Mouse (Mus musculus): ENCODE measurements around the gene Sgip1.

Gene Sgip1

GRCm38 (mm10) chr4:102900166-102900565 lies 159.1 kb downstream of the Sgip1 start:
- no peak for DNase-seq

- DNase-seq = no peak
Measured at GRCm38 (mm10) chr4:102907843-102908427, 166.8 kb downstream of the Sgip1 start.

GRCm38 (mm10) chr4:102910191-102910590 lies 169.1 kb downstream of the Sgip1 start:
- DNase-seq = no peak

DNA sequence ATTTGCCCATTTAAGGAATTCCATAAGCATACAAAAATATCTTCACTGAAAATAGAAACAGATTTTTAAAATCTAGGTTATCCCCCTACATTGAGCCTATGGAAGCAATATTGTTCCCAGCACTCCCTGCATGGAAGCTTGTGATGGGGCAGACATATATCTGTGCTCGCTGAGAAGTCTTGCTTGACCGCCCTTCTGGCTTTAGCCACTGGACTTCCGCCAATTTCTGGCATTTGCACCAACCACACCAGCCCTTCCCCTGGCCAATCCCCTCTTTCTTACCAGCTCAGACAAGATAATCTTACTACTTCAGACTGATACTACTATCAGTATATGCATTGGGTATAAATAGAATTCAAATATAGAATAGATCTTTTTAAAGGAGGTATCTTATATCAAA lies 172.1 kb downstream of the Sgip1 start:
- DNase-seq = no peak

- DNase-seq = no peak
Measured at GRCm38 (mm10) chr4:102913700-102914327, 172.7 kb downstream of the Sgip1 start.

DNA sequence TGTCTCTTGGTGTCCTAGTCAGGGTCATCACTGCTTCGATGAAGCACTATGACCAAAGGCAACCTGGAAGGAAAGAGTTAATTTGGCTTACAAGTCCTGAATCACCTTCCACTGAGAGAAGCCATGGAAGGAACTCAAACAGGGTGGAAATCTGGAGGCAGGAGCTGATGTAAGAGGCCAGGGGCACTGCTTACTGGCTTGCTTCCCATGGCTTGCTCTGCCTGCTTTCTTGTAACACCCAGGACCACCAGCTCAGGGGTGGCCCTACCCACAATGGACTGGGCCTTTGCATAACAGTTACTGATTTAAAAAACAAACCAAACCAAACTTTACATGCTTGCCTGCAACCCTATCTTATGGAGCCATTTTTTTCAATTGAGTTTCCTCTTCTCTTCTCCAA lies 177.1 kb downstream of the Sgip1 start:
- DNase-seq = no peak

DNA sequence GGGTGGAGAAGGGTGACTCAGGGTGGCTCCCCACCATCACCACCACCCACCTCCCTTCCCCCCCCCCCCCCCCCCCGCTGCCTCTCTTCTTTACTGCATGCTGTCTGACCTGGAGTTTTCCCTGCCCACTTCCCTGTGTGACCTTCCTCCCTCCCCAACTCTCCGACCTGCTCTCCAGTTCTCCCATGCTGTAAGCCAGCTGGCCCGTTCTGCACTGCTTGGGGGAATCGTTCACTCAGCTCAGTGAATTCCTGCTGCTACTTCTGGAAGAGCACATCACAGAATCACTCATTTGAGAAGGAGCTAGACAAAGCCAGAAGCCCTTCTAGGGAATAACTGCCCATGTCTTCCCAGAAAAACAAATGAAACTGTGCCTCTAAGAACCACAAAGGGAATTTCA lies 188.4 kb downstream of the Sgip1 start:
- DNase-seq = no peak

- DNase-seq = no peak
Measured at GRCm38 (mm10) chr4:102930679-102931078, 189.6 kb downstream of the Sgip1 start.

DNA sequence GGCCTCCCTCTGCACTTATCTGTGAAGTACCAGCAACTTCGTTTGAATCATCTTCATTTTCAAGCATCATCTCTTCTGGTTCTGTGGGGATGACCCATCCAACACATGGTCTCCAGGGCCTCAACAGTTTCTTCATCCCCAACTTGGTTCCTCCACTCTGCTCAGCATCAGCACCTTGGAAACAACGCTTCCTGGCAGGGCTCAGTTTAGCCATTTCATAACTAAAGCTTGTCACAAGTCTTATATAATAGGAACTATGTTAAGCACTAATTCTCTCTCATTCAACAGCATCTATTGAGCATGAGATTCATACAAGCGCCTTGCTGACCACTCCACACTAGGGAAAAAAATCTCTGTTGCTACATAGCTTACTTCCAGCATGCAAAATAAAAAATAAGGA lies 199.2 kb downstream of the Sgip1 start:
- DNase-seq = no peak

GRCm38 (mm10) chr4:102940738-102941137 lies 199.6 kb downstream of the Sgip1 start:
- DNase-seq = no peak

DNA sequence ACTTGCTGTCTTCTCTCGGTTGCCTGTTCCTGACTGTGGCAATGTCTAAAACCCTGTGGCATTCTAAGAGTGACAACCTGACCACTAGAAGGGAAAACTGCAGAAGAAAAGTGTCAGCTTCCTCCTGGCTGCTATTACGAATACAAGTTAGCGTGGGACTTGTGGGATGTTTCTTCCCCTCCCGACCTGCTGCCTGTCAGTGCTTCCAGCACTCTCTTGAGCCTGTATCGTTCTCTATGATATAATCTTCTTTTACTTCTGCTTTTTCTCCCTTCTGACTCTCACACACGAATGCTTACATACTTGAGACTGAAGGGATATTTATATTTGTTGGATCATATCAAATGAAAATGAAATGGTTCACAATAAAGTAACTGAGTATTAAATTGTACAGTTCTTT lies 203.2 kb downstream of the Sgip1 start:
- no peak for DNase-seq

DNA sequence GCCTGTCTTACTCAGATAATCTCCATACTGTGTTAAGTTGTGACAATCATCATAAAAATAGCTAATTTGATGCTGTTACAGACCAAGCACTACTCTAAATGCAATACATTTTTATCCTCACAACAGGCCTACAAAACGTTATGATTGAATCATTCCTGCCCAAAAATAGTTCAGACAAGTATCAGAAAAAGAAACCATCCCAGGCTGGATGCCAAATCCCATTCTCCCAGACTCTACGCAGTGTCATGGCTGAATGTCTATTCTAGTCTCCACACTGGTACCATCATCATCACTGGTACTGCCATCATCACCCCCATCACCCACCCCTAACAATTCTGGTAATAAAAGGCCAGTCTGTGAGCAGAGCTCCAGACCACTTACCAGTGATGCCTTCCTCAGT lies 211.4 kb downstream of the Sgip1 start:
- no peak for DNase-seq

GRCm38 (mm10) chr4:102955294-102955956 lies 214.3 kb downstream of the Sgip1 start:
- DNase-seq = no peak

DNA sequence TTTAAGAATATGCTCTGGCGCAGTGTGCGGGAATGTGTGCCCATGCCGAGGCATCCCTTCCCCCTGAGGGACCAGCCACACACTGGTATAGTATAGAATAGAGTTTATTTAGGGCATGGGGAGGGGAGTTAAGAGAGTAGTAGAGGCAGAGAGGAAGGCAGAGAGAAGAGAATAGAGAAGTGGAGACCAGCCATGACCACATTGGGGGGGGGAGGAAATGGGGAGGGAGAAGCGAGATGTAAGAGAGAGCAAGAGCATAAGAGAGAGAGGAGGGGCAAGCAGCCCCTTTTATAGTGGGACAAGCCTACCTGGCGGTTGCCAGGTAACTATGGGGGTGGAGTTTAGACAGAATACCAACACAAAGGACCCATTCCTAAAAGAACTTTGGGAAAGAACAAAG lies 218.3 kb downstream of the Sgip1 start:
- no peak for DNase-seq

GRCm38 (mm10) chr4:102964174-102964573 lies 223.1 kb downstream of the Sgip1 start:
- DNase-seq = no peak

DNA sequence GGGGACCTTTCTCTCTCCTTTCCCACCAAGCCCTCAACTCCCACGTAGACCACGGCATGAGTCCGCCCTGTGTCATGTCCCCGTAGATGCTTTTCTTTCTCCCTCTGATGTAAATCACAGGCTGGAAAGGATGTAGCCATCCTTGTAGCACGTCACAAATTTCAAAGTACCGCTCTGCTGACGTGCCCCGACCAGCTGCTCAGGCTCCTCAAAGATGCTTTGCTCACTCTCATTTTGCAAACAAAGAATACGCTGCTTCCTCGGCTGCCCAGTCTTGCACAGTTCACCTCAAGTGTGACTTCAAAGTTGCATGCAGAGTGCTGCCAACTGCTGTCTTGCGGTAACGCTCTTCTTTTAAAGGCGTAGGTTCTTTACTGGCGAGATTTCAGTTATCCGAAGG lies 226.7 kb downstream of the Sgip1 start:
- DNase-seq = no peak

- DNase-seq = no peak
Measured at GRCm38 (mm10) chr4:102969599-102969998, 228.5 kb downstream of the Sgip1 start.

DNA sequence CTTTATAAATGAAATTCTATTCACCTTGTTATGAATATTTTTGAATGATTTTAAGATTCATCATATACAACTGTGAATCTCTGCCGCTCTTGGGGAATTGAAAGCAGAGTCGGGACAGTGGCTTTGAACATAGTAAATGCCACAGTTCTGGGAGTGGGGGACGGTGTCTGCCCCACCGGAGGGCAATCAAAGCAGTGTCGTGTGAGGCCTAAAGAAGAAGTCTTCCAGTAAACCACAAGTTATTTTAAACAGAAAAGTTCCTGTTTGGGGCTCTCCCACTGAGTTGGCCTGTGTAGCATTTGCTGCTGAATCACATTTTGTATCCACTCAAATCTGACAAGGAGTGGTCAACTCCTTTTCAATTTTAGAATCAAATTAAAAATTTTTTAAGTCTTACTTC lies 230.1 kb downstream of the Sgip1 start:
- DNase-seq = no peak

- no peak for DNase-seq
Measured at GRCm38 (mm10) chr4:102972071-102972470, 231.0 kb downstream of the Sgip1 start.

- no peak for DNase-seq
Measured at GRCm38 (mm10) chr4:102974172-102974571, 233.1 kb downstream of the Sgip1 start.

- DNase-seq = no peak
Measured at GRCm38 (mm10) chr4:102976290-102977275, 235.5 kb downstream of the Sgip1 start.

GRCm38 (mm10) chr4:102977778-102978321 lies 236.8 kb downstream of the Sgip1 start:
- no peak for DNase-seq

- no peak for DNase-seq
Measured at GRCm38 (mm10) chr4:102978440-102978839, 237.3 kb downstream of the Sgip1 start, which contains the start of gene Tctex1d1. Gene Tctex1d1, plus strand, starts transcription at chr4:102978606.

Measured in kidney, adult 8-10 months (tissue).